Mouse (Mus musculus) bone marrow macrophage, adult 2 months (primary cell): ENCODE measurements around the gene Grifin.

Experiments used
- CTCF ChIP-seq: IDR thresholded peaks from 2 replicates; pipeline ENCODE4 v1.5.1; 2012; ENCODE audit warnings: low read depth, mild to moderate bottlenecking, low read length, moderate library complexity
- POLR2A ChIP-seq: IDR thresholded peaks from 2 replicates; pipeline ENCODE4 v1.6.1; 2012; ENCODE audit warnings: mild to moderate bottlenecking, low read depth, low read length, borderline replicate concordance

- TF ChIP-seq CTCF: no peak
- TF ChIP-seq POLR2A: no peak
Observed at GRCm38 (mm10) chr5:140582995-140583731, 18.3 kb upstream of the Grifin start.
